Mouse (Mus musculus) gastrocnemius, postnatal 36 days (tissue): ENCODE measurements around the gene Psmb8. TPM values are rescaled to one million over a fixed set of nuclear protein-coding genes. Genes with fewer than 3 reads are reported as not detected.

Experiments
- DNase-seq, 2 experiments: peaks; one replicate each; pipeline ENCODE4 v3.0.0; 2022
- intact Hi-C: fragments of 180-260 bp; cut with DNase I; formaldehyde crosslinking; loops from one replicate; pipeline ENCODE4 v1.15.1; 2025
- total RNA-seq, 2 experiments: library from RNA; stranded (reverse); gene quantifications; 2 replicates each; pipeline ENCODE4 v1.2.3; 2021

Psmb8 gene
- total RNA-seq, 2 experiments from 2014 or later, result 3.1 to 3.5 TPM

- DNase-seq, result no peak
- intact Hi-C loops, result no loop called here
Measured at GRCm38 (mm10) chr17:34188010-34188409, 9.5 kb upstream of the Psmb8 start.

- intact Hi-C loops, result no loop called here
- DNase-seq, result no peak
Measured at GRCm38 (mm10) chr17:34188986-34189385, 8.5 kb upstream of the Psmb8 start.

GRCm38 (mm10) chr17:34192852-34193251 lies 4.7 kb upstream of the Psmb8 start:
- intact Hi-C loops, result no loop called here
- no peak for DNase-seq

GRCm38 (mm10) chr17:34193468-34193867 lies 4.1 kb upstream of the Psmb8 start:
- intact Hi-C loops, result no loop called here

GRCm38 (mm10) chr17:34194723-34195122 lies 2.8 kb upstream of the Psmb8 start:
- DNase-seq, result no peak
- intact Hi-C loops, result no loop called here

More at GRCm38 (mm10) chr17:34193468-34193867, 4.1 kb upstream of the Psmb8 start:
- no peak for DNase-seq

- DNase-seq, result no peak
- intact Hi-C loops, result no loop called here
Measured at GRCm38 (mm10) chr17:34196491-34196890, 1.0 kb upstream of the Psmb8 start.

- DNase-seq, result peak; percentile 25 to 47
- intact Hi-C loops, result no loop called here
Measured at GRCm38 (mm10) chr17:34197904-34198520, 491 bp downstream of the Psmb8 start.

- intact Hi-C loops, result no loop called here
- DNase-seq, result no peak
Measured at GRCm38 (mm10) chr17:34198521-34198912, 996 bp downstream of the Psmb8 start.

GRCm38 (mm10) chr17:34199050-34199619 lies 1.6 kb downstream of the Psmb8 start:
- no peak for DNase-seq
- intact Hi-C loops, result no loop called here

- intact Hi-C loops, result no loop called here
Measured at GRCm38 (mm10) chr17:34200047-34200446, 2.5 kb downstream of the Psmb8 start.

GRCm38 (mm10) chr17:34200772-34201505 lies 3.4 kb downstream of the Psmb8 start:
- DNase-seq, result no peak

More at GRCm38 (mm10) chr17:34200047-34200446, 2.5 kb downstream of the Psmb8 start:
- no peak for DNase-seq

GRCm38 (mm10) chr17:34201506-34202055 lies 4.1 kb downstream of the Psmb8 start:
- intact Hi-C loops, result no loop called here
- no peak for DNase-seq

More at GRCm38 (mm10) chr17:34200772-34201505, 3.4 kb downstream of the Psmb8 start:
- intact Hi-C loops, result no loop called here

- DNase-seq, result no peak
- intact Hi-C loops, result no loop called here
Measured at GRCm38 (mm10) chr17:34202760-34203442, 5.4 kb downstream of the Psmb8 start.

- no peak for DNase-seq
- intact Hi-C loops, result no loop called here
Measured at GRCm38 (mm10) chr17:34203444-34203843, 5.9 kb downstream of the Psmb8 start, which contains the start of gene Tap2. Gene Tap2, plus strand, starts transcription at chr17:34203527.

- peak; percentile 87 to 90 for DNase-seq
- intact Hi-C loops, result loop anchor here (2.0 kb wide), 1 partner anchor 34 kb away; no protein-coding TSS in a partner anchor
Measured at GRCm38 (mm10) chr17:34204303-34205010, 6.9 kb downstream of the Psmb8 start.

GRCm38 (mm10) chr17:34205021-34205745 lies 7.7 kb downstream of the Psmb8 start:
- DNase-seq, result peak; percentile 51 to 53
- intact Hi-C loops, result loop anchor here (2.0 kb wide), 1 partner anchor 34 kb away; no protein-coding TSS in a partner anchor

GRCm38 (mm10) chr17:34205746-34206176 lies 8.2 kb downstream of the Psmb8 start:
- DNase-seq, result no peak
- intact Hi-C loops, result loop anchor here (2.0 kb wide), 1 partner anchor 35 kb away; no protein-coding TSS in a partner anchor

- DNase-seq, result no peak
- intact Hi-C loops, result no loop called here
Measured at GRCm38 (mm10) chr17:34206731-34207130, 9.2 kb downstream of the Psmb8 start.

GRCm38 (mm10) chr17:34207456-34207855 lies 9.9 kb downstream of the Psmb8 start:
- DNase-seq, result no peak
- intact Hi-C loops, result no loop called here
